Mouse (Mus musculus) thymus, adult 2 months (tissue): ENCODE data around the gene Gm37596.
"Not testable (repeated sequence)": the region's sequence is repeated elsewhere in the genome, so short reads cannot be mapped to it uniquely, and the experiment has no call there.

Experiments used
- CTCF ChIP-seq: fragments of 200-500 bp; IDR thresholded peaks from 2 replicates; pipeline ENCODE4 v1.5.1; 2012; ENCODE audit warnings: mild to moderate bottlenecking, control low read depth, low read length, moderate library complexity, borderline replicate concordance; ENCODE audit not compliant: control insufficient read depth, poor library complexity, insufficient read depth; ENCODE audit errors: extremely low read depth
- POLR2A ChIP-seq: fragments of 200-500 bp; IDR thresholded peaks from 2 replicates; pipeline ENCODE4 v1.6.1; 2012; ENCODE audit warnings: mild to moderate bottlenecking, low read length, control low read depth, moderate library complexity; ENCODE audit not compliant: control insufficient read depth, poor library complexity, insufficient read depth; ENCODE audit errors: extremely low read depth

GRCm38 (mm10) chr3:93670805-93671503 is 21.9 kb downstream of the Gm37596 start:
- TF ChIP-seq CTCF, POLR2A: not testable (repeated sequence)
